Mouse (Mus musculus) c-Kit-positive CD71-negative TER-119-negative erythroid progenitor cells, embryonic 14.5 days (primary cell): ENCODE data around the gene Atg2a.
A peak's percentile ranks its signal among the peaks of the same experiment; 100 is the strongest.
"Not testable (repeated sequence)": the region's sequence is repeated elsewhere in the genome, so short reads cannot be mapped to it uniquely, and the experiment has no call there.

ENCODE experiments used
- DNase-seq: peaks from one replicate; pipeline ENCODE4 v3.0.0-alpha.2; 2013; ENCODE audit warnings: low read depth

The Atg2a gene

DNA sequence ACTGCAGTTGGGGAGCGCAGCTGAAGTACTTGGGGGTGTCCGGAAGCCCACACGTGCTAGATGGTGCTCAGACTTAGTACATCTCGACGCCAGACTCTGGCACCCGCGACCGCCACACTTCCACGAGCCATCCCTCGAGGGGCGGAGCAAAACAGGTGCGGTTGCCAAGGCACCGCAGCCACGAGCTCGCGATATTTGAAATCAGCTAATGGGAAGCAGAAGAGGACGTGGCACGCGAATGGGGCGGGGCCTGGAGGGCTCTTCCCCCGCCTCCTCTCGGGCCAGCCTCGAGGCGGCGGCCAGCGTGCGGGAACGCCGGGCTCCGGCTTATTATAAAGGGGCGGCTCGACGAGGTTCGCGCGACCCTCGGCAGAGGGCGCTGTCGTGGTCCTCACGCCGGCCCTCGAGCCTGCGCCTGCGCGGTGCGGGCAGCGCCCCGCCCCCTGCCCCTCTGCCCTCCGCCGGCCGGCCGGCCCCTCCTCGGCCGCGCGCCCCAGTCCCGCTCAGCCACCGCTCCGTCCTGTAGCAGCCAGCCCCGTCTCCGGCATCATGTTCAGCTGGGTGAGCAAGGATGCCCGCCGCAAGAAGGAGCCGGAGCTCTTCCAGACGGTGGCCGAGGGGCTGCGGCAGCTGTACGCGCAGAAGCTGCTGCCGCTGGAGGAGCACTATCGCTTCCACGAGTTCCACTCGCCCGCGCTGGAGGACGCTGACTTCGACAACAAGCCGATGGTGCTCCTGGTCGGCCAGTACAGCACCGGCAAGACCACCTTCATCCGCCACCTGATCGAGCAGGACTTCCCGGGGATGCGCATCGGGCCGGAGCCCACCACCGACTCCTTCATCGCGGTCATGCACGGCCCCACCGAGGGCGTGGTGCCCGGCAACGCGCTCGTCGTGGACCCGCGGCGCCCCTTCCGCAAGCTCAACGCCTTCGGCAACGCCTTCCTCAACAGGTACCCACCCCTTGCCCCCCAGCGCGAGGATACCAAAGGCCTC lies 35.3 kb downstream of the Atg2a start, which contains the start of gene Ehd1:
Gene Ehd1, plus strand, starts transcription at position 300 of the 996 bp plus-strand sequence.
- peak; percentile 95 for DNase-seq

DNA sequence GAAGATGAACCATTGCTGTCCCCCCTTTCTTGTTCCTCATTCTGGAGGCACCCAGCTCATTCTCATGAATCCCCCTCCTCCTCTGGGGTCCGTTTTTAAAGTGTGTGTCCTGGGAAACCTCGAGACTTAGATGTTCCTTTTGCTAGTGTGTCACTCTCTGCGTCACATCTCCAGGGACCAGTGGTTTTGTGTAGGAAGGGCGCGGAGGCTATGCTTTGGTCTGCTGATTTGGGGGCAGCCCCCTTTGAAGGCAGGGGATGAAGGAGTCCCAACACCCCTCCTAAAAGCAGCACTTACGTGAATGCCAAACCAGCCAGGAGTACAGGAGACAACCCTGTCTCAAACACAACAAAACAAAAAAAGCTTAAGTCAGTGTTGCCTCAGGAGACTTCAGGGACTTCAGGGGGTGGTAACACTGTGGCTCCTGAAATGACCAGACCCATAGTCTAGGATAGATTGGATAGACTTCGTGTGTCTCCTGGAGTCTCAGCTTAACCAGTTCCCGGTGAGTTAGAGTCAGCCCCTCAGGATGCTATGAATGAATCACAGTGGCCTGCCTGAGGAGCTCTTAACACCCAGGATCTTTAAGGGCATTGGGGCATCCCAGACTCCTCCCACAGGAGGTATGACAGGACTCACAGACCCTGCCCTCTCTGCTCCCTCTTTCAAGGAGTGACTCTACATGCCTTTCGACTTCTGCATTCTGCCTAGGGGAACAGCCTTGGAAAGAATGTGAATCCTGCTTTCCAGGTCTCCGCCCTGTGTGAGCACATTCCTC lies 36.4 kb downstream of the Atg2a start:
- no peak for DNase-seq

DNA sequence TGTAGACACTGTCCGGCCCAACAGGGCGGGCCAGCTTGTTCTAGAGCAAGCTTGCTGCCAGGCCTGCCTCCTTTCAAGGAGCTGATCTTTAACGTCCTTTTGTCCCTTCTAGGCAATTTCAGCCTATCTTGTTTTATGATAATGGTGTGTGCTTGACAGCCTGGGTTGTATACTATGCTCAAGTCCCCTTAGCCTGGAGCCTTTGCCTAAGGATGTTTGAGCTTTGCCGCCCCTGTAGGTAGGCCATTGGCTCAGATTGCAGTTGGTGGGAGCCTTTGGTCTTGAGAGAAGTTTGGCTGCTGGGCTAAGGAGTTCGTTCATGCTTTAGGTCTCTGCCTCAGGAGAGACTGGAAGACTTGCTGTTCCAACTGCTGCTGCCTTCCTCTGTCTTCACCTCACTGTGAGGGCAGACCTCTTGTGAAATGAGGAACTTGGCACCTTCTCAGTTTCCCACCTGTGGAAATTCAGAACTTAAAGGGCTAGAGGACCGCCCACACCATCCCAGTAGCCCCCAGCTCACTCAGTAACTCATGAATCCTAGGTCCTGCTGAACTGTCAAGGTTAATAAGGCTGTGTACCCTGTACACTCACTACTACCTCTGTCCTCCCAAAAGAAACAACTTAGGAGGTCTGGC lies 37.1 kb downstream of the Atg2a start:
- DNase-seq, result no peak

DNA sequence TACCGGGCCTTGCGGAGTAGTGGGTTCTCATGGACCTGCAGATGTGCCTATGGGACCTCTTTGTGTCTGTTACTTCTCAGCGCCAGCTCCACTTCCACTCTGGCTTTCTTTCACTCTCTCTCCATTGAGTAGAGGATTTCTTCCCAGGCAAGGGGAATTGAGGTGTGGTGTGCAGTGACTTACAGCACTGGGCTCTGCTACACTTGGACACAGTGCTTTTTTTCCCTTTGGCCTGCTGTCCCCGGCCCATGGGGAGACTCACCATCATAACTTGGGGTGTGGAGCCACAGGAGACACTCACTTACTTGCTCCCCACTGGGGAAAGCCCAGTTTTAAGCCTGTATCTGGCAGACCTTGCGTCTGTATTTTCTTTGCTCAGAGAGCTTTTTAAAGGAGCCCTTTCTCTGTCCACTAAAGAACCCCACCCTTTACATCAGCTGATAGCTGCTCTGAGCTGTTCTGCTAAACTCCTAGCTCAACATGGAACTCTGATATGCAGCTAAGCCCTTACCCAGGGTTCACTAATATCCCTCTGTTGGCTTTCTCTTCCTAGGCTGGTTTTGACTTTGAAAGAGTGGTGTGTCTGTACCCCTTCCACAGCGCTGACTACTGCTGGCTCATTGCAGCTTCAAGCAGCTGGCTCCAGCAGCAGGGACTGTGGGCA lies 38.1 kb downstream of the Atg2a start:
- no peak for DNase-seq

DNA sequence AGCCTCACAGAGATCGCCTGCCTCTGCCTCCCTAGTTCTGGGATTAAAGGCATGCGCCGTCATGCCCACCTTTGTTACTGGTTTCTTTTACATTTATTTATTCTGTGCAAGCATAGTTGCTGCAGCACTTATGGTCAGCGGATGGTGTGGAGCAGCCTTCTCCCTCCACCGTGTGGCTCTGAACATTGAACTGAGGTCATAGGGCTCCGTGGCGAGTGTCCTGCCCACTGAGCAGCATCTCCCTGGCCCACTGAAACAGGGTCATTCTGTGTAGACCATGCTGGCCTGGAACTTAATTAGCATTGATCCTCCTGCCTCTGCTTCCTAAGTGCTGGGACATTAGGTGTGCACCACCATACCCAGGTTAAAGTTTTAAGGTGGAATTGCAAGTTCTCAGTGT lies 39.1 kb downstream of the Atg2a start:
- no peak for DNase-seq

DNA sequence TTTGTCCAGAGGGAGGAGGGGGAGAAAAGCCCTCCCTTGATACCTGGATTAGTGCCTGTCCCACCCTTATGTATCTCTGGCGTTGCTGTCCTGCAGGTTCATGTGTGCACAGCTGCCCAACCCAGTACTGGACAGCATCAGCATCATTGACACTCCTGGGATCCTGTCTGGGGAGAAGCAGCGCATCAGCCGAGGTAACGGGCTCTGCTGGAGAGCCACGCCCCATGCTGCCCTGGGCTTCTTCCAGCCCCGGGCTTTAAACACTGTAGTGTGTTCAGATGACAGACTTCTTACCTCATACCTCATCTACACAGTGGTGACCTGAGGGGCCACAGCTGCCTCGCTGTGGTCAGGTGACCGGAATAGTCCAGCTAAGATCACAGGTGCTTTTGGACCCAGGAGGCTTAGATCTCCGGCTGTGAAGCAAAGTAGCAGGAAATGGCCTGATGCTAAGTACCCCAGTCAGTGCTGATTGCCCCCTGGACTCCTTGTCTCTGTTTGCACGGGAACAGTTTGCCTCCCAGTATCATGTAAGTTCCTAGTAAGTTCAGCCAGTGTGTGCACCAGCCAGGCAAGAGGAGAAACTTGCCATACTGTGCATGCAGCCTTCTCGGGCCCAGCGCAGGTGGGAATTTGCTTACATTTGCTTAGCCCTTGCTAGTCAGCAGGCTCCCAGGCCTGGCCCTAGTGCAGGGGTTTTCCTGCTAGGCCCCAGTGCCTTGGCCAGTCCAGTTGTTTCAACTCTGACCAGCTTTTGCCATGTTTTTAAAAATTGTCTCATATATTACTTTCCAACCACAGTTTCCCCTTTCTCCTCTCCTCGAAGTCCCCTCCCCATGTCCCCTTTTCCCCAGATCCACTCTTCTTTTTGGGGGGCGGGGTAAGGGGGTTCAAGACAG lies 39.9 kb downstream of the Atg2a start:
- DNase-seq, result no peak

DNA sequence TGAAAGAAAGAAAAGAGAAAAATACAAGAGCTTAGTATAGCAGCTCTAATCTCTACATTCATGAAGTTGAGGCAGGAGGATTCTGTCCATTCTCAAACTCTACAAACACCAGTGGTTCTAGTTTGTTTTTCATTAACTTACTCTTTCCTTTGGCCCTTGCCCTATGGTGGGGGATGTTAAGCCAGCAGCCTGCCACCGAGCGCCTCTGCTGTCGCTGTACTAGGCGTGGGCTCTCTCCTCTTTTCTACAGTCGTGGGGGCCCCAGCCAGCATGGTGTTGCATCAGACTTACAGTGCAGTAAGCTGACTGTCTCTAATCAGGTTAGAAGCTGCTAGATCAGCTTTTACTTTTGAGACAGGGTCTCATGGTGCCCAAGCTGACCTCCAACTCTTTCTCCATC lies 41.5 kb downstream of the Atg2a start:
- DNase-seq, result no peak

DNA sequence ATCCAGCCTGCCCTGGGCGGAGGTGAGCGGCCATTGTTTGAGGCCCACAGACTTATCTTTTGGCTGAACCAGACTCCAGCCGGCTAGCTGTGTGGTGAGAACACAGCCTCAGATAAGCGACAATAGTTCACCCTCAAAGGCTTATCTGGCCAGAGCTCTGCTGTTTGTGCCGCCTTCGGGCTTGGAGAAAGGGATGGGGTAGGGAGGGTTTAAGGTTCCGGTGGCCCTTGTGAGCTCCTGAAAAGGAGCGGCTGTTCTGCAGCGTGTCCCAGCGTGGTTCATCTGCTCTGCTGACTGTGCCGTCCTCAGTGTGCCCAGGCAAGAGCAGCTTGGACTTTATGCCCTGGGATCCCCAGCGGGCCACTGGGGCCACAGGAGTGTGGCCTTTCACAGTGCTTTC lies 43.0 kb downstream of the Atg2a start:
- no peak for DNase-seq

DNA sequence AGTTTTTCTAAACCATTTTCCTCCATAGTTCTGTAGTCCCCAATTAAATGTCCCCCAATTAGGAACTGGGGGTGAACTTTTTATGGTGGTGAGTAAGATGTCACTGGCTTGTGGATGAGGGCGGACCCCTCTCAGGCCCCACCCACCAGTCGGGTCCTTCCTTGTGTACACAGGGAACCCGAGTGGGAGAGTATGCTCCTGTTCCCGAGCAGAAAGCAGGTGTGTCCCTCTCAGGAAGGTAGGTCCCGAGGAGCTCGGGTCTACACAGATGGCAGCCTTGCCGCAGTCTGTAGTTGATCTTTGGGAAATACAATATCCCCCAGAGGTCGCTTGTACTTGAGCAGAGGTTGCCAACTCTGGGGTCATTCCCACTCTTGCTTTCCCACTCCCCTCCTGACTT lies 43.8 kb downstream of the Atg2a start:
- DNase-seq, result no peak

DNA sequence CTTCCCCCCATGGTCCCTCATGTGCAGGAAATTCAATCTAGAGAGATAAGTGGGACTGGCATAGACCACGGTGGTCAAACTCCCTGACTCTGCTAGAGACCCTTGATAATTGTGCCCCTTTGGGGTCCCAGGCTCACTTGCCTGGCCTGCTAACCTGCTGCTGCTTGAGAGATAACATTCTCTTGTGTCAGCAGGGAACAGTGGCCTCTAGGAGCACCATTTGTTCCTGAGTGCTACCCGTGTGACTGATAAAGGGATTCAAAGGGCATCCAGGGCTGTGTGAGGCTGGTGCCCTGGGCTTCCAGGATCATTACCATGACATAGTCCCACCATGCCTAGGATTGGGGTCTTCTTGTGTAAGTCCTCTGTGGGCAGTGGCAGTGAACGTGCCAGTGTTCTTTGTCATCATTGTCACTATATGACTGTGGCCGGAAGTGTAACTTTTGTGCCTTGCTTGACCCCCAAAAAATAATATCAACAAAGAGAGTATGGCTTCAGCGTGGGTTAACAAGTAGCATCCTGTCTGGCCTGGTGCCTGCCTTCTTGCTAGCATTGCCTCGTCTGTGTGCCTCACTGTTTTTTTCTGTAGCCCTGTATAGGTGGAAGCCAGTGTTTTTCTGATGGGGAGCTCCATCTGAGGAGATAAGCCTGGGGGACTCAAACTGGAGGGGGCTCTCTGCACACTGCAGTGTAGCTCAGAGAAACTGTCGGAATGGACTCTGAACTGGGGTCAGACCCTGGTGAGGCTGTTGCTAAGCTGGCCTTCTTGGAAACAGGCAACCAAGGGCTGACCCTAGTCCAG lies 44.4 kb downstream of the Atg2a start:
- no peak for DNase-seq

DNA sequence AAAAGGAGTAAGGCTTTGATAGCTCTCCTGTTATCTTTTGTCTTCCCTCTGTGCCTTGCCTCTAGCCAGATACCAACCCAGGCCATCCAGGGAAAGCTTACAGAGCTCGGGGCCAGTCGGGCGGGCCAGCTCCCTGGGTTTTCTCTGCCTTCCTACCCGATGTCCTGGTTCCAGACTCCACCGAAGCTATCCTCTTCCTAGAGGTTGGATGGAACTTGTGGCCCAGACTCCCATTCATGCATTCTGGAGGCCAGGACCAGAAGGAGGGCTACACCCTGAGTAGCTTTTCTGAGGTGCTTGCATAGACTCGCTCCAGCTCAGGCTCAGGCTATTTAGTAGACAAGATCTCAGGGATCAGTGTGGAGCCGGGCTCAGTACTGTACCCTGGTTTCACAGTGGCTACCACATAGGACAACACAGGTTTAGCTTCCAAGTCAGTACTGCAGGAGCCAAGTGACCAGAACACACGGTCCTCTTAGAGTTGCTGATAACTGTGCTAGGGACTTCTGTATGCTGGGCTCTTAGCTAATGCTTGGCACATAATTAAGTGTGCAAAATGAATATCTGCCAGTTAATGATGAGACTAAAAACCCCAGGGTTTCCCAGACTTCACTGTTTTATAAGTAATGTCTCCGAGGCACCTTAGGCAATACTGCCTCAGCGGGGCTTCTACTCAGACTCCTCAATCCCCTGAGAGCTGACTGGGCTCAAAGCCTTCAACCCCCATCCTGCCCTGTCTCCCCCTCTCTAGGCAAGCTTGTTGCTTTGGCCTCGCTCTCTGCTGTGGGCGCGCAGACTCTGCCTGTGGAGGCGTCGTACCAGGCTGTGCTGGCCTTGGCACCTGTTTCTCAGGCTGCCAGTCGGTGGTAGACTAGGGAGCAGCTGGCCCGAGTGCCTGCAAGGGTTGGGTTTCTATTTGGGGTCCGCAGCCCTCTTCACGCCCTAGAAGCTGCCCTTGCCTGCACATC lies 45.2 kb downstream of the Atg2a start:
- no peak for DNase-seq

DNA sequence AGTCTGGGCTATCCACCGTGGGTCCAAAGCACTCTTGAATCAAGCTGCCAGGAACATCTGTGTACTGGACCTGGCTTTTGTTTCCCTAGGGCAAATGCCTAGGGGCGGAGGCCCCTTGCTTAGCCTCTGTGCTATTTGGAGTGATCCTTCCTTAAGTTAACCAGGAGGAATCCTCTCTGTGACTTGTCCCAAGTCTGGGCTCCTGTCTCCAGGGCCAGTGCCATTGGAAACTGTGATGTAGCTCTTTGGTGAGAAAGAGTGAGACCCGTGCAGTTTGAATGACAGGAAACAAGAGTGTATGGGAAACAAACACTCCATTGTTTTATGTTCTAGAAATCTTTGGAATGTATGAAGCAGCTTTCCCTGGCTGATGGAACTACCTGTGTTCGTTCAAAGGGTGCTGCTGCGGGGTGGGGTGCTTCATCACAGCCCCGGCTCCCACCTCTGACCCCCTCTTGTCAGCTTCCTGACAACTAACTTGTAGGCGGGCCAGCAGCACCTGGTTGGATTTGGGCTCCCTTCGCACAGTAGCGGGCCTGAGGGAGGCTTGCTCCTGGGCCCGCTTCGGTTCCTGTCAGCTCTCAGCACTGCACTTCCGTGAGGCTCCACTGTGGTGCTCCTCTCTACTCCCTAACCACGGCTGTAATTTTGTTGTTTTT lies 46.9 kb downstream of the Atg2a start:
- DNase-seq, result no peak

DNA sequence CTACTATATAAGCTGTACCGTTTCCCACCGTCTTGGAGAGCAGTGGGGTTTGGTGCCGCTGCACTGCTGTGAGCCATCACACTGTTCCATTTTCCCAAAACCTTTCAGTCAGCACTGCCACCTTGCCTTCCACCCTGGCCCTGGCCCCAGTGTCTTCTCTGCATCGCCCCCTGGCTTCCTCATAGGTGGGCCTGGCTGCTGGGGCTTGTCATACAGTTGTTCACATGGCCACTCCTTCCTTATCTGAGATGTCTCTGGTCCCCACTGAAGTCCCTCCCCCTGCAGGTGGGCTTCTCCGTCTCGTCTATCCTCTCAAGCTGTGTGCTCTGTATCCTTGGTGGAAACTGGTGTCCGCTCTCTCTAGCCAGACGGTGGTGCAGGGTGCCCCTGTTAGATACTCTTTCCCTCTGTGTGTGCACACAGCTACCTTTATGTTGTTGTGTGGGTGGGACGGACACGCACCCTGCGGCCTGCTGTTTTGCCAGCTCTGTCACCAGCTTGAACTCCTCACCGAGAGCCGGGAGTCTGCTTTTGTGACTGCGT lies 48.3 kb downstream of the Atg2a start:
- no peak for DNase-seq

DNA sequence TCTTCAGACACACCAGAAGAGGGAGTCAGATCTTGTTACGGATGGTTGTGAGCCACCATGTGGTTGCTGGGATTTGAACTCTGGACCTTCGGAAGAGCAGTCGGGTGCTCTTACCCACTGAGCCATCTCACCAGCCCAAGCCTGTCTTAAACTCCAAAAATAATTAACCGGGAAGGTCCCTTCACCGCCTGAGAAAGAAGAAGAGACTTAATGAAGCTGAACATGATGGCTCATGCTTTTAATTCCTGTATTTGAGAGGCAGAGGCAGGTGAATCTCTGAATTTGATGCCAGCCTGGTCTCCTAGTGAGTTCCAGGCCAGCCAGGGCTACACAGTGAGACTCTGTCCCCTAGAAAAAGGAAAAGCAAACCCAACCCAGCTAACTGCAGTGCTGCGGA lies 49.2 kb downstream of the Atg2a start:
- not testable (repeated sequence) for DNase-seq

DNA sequence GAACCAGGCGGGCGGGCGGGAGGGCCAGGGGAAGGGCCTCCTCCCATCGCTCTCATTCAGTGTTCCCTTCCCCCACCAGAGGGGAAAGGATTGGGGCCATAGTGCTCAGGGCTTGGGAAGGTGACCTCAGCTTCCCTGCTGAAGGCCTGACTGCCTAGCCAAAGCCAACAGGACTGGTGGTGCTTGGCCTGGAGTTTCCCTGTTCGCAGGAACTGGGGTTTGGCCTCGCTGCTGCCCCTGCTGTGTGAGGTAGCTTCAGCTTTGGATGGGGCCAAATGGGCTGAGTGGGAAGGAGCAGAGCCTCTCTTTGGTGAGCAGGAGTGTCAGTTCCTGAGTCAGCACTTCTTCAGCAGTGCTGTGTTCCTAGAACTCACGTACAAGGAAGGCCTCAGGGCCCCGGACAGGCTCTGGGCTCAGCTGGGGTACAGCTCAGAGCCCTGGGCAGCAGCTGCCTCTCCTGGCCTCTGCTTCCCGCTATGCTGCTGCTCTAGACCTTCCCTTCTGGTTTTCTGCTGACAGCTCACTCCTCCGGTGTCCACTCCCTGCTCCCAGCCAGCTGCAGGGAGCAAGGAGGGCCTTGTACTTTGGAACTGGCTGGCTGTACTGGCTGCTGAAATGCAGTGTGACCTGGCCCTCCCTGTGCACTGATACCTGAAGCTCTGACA lies 49.8 kb downstream of the Atg2a start:
- no peak for DNase-seq

DNA sequence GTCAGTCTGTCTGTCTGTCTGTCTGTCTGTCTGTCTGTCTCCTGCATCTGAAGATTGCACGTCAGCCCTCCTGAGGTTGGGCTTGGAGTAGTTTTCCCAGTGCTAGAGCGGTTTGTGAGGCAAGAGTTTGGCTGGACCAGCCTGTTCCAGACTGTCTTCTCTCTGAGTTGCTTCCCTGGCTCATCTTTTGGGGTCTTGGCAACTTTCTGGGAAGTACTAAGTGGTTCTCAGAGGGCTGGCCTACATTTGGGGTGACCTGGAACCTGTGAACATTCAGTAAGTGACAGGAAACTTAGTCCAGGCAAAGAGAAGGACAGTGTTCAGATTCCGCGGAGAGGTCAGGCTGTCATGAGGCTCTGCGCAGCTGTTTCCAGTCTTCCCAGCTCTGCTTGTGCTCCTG lies 50.8 kb downstream of the Atg2a start:
- DNase-seq, result no peak

DNA sequence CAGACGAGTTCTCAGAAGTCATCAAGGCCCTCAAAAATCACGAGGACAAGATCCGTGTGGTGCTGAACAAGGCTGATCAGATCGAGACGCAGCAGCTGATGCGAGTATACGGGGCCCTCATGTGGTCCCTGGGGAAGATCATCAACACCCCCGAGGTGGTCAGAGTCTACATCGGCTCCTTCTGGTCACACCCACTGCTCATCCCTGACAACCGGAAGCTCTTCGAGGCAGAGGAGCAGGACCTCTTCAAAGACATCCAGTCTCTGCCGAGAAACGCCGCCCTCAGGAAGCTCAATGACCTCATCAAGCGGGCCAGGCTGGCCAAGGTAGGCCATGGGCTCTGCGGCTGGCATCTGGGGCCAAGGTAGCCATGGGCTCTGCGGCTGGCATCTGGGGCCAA lies 52.8 kb downstream of the Atg2a start:
- DNase-seq, result no peak
